Mouse (Mus musculus): ENCODE results near the gene Zc3h15. TPM values are rescaled to one million over a fixed set of nuclear protein-coding genes. Genes with fewer than 3 reads are reported as not detected.

The Zc3h15 gene
- 325 TPM for polyA plus RNA-seq (2014; fragmentation: Illumina TruSeq; extraction: RNeasy Lipid Tissue Mini Kit (QIAGEN cat#74804); ENCODE audit: low read depth, low replicate concordance)

DNA sequence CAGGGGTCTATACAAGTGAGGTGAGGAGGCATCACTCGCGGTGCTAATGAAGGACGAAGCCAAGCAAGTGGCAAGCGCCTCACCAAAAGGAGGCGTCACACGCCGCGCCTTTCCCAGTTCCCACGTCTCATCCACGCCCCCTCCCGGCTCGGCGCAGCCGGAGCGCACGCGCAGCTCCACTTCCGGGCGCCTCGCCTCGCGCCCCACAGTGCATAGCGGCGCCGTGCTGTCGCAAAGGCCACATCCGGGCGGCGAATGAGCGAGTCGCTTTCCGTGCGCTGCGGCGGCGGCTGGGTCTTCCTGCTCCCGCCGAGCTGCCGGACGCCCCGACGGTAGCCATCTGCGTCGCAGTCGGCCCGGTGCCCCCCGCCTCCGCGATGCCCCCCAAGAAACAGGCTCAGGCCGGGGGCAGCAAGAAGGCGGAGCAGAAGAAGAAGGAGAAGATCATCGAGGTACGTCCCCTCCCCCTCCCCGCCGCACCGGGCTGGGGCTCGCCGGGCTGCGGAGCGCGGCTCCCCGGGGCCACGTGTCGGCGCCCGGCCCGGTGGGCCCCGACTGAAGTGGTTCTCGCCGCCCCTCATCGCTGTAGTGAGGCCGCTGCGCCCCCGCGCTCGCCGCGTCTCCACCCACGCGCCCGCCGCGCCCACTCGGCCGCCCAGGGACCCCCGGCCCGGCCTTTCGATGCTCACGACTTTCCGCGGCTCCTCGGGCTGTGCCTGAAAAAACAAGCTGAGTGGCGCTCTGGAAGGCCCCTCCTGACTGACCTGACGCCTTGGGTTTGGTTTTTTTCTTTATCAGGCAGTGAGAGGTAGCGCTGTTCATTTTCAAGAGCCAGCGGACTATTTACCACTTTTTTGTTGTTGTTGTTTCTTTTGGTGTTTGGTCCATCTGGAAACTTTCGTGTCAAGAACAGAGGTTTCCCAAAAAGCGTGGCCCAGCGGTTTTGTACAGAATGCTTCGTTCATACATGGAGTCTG, at the start of gene Zc3h15:
Gene Zc3h15 (plus strand): TSS at position 160 of the 977 bp plus-strand sequence.

Other genes starting within 250 kb of the Zc3h15 start
- 132 TPM for gene Itgav, start 80.0 kb downstream of the Zc3h15 start, polyA plus RNA-seq (2014; fragmentation: Illumina TruSeq; extraction: RNeasy Lipid Tissue Mini Kit (QIAGEN cat#74804); ENCODE audit: low read depth, low replicate concordance)
- gene Fam171b, start 168.2 kb downstream of the Zc3h15 start, polyA plus RNA-seq (2014; fragmentation: Illumina TruSeq; extraction: RNeasy Lipid Tissue Mini Kit (QIAGEN cat#74804); ENCODE audit: low read depth, low replicate concordance), result 17.6 TPM

All from adrenal gland, adult 10 weeks (tissue).